Mouse (Mus musculus) cerebellum, adult 8-10 months (tissue): ENCODE results near the gene Rgs3.

Source experiments
- DNase-seq: peaks from one replicate; pipeline ENCODE4 v3.0.0; 2022

The Rgs3 gene

GRCm38 (mm10) chr4:62559797-62560329 is at the start of gene Rgs3:
Gene Rgs3, plus strand, starts transcription at chr4:62559847.
- DNase-seq = no peak

GRCm38 (mm10) chr4:62509946-62510345 is 49.7 kb upstream of the Rgs3 start:
- DNase-seq = no peak

- no peak for DNase-seq
Observed at GRCm38 (mm10) chr4:62513998-62514506, 45.6 kb upstream of the Rgs3 start.

GRCm38 (mm10) chr4:62514995-62515394 is 44.7 kb upstream of the Rgs3 start:
- no peak for DNase-seq

GRCm38 (mm10) chr4:62515490-62515889 is 44.2 kb upstream of the Rgs3 start:
- no peak for DNase-seq

- DNase-seq = peak; percentile 60
Observed at GRCm38 (mm10) chr4:62516079-62516478, 43.6 kb upstream of the Rgs3 start.

GRCm38 (mm10) chr4:62516579-62516978 is 43.1 kb upstream of the Rgs3 start:
- DNase-seq = no peak

- DNase-seq = no peak
Observed at GRCm38 (mm10) chr4:62517046-62517445, 42.6 kb upstream of the Rgs3 start.

GRCm38 (mm10) chr4:62517538-62518415 is 41.9 kb upstream of the Rgs3 start:
- no peak for DNase-seq

GRCm38 (mm10) chr4:62518416-62519121 is 41.1 kb upstream of the Rgs3 start:
- peak; percentile 71 for DNase-seq

- DNase-seq = no peak
Observed at GRCm38 (mm10) chr4:62519122-62519848, 40.4 kb upstream of the Rgs3 start.

GRCm38 (mm10) chr4:62519849-62520233 is 39.8 kb upstream of the Rgs3 start, which contains the start of gene Alad:
Gene Alad, minus strand, starts transcription at chr4:62519918.
- DNase-seq = peak; percentile 81

- DNase-seq = no peak
Observed at GRCm38 (mm10) chr4:62520892-62521400, 38.7 kb upstream of the Rgs3 start.

GRCm38 (mm10) chr4:62524651-62525488 is 34.8 kb upstream of the Rgs3 start, which contains the start of the genes Pole3 and 4933430I17Rik:
Gene Pole3, minus strand, starts transcription at chr4:62525068.
Gene 4933430I17Rik, plus strand, starts transcription at chr4:62525369.
- peak; percentile 98 for DNase-seq

- DNase-seq = no peak
Observed at GRCm38 (mm10) chr4:62525489-62525811, 34.2 kb upstream of the Rgs3 start.

GRCm38 (mm10) chr4:62526256-62526655 is 33.4 kb upstream of the Rgs3 start:
- DNase-seq = no peak

- DNase-seq = no peak
Observed at GRCm38 (mm10) chr4:62527655-62528054, 32.0 kb upstream of the Rgs3 start.

GRCm38 (mm10) chr4:62533729-62534128 is 25.9 kb upstream of the Rgs3 start:
- no peak for DNase-seq

- DNase-seq = no peak
Observed at GRCm38 (mm10) chr4:62541802-62542201, 17.8 kb upstream of the Rgs3 start.

GRCm38 (mm10) chr4:62543782-62544181 is 15.9 kb upstream of the Rgs3 start:
- DNase-seq = no peak

GRCm38 (mm10) chr4:62544801-62545200 is 14.8 kb upstream of the Rgs3 start:
- no peak for DNase-seq

GRCm38 (mm10) chr4:62551966-62552365 is 7.7 kb upstream of the Rgs3 start:
- no peak for DNase-seq
